Mouse (Mus musculus) hindbrain, embryonic 15.5 days (tissue): ENCODE results near the gene Gm7682. TPM values are rescaled to one million over a fixed set of nuclear protein-coding genes. Genes with fewer than 3 reads are reported as not detected.
"Not testable (repeated sequence)": the region's sequence is repeated elsewhere in the genome, so short reads cannot be mapped to it uniquely, and the experiment has no call there.

ENCODE experiments used
- ATAC-seq: fragments of 200-750 bp; cut with Nextera tagmentation; 2 replicates; pipeline ENCODE4 v1.8.0; 2017; ENCODE audit warnings: low read depth, moderate number of reproducible peaks, moderate TSS enrichment; ENCODE audit not compliant: low FRiP score
- H3K27ac ChIP-seq: fragments of 300-500 bp; sonication (generic); replicated peaks from 2 replicates; pipeline ENCODE4 v1.5.1; 2015; ENCODE audit warnings: mild to moderate bottlenecking, inconsistent platforms
- H3K27me3 ChIP-seq: fragments of 300-500 bp; sonication (generic); 2 replicates; pipeline ENCODE4 v1.6.1; 2015; ENCODE audit warnings: control low read depth, inconsistent platforms
- H3K36me3 ChIP-seq: fragments of 300-500 bp; sonication (generic); 2 replicates; pipeline ENCODE4 v1.6.1; 2015; ENCODE audit warnings: control low read depth, inconsistent platforms
- H3K4me1 ChIP-seq: fragments of 300-500 bp; sonication (generic); replicated peaks from 2 replicates; pipeline ENCODE4 v1.6.1; 2015; ENCODE audit warnings: control low read depth, inconsistent platforms
- H3K4me2 ChIP-seq: fragments of 300-500 bp; sonication (generic); 2 replicates; pipeline ENCODE4 v1.6.1; 2015; ENCODE audit warnings: moderate library complexity, mild to moderate bottlenecking, inconsistent platforms
- H3K4me3 ChIP-seq: fragments of 300-500 bp; sonication (generic); 2 replicates; pipeline ENCODE4 v1.5.1; 2015; ENCODE audit warnings: mild to moderate bottlenecking, inconsistent platforms
- H3K9ac ChIP-seq: fragments of 300-500 bp; sonication (generic); 2 replicates; pipeline ENCODE4 v1.6.1; 2015; ENCODE audit warnings: inconsistent platforms
- H3K9me3 ChIP-seq: fragments of 300-500 bp; sonication (generic); 2 replicates; pipeline ENCODE4 v1.6.1; 2016; ENCODE audit warnings: control low read depth, inconsistent platforms
- WGBS: fragments of 180-500 bp; shearing (Covaris S2); methylation state at CpG from one replicate; pipeline ENCODE4 v1.1.7; 2015; 5-methylcytosine and 5-hydroxymethylcytosine counted together
- polyA plus RNA-seq: library from polyadenylated mRNA; unstranded; fragments of >200 nt; fragmentation: Nextera tagmentation; extraction: Ambion mirVana; gene quantifications from 2 replicates; pipeline ENCODE4 v1.2.1, GENCODE M21; 2015

Gm7682 gene
- not detected in 2 replicates for polyA plus RNA-seq

DNA sequence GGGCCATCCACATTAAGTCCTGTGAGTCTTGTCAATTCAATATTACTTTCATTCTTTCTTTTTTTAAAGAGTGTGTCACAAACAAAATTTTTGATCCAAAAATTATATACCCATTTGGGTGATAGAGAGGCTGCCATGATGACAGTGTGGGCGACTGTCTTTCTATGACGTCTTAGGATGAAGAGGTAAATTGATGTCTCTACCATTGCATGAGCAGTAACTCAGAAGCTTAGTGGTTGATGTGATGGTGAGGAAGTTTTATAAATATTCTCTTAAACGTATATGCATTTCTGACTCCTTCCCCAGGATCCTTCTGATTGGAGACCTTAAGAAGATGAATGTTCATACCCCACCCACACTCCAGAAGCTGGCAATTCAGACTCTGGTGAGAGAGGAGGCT is at the start of gene Gm7682:
Gene Gm7682, plus strand, starts transcription at position 301 of the 400 bp plus-strand sequence.
- not testable (repeated sequence) for H3K4me2 ChIP-seq, H3K9ac ChIP-seq, H3K27me3 ChIP-seq, H3K36me3 ChIP-seq, H3K27ac ChIP-seq, H3K4me1 ChIP-seq, H3K4me3 ChIP-seq, ATAC-seq, H3K9me3 ChIP-seq
- WGBS, result no CpG with 5 or more reads among the region's 3 CpGs

Other genes with a start within 250 kb of the Gm7682 start
- not detected in 2 replicates for gene Gm3106, start 227.8 kb upstream of the Gm7682 start, polyA plus RNA-seq
- not detected in 2 replicates for gene A430089I19Rik, start 139.0 kb upstream of the Gm7682 start, polyA plus RNA-seq
- gene Gm6502, start 131.3 kb upstream of the Gm7682 start, polyA plus RNA-seq, result not detected in 2 replicates
- gene AA792892, start 106.0 kb upstream of the Gm7682 start, polyA plus RNA-seq, result not detected in 2 replicates
- gene Gm3139, start 80.5 kb downstream of the Gm7682 start, polyA plus RNA-seq, result not detected in 2 replicates
- not detected in 2 replicates for gene Gm3147, start 170.6 kb downstream of the Gm7682 start, polyA plus RNA-seq
- not detected in 2 replicates for gene Gm6509, start 178.2 kb downstream of the Gm7682 start, polyA plus RNA-seq
- gene Gm6205, start 202.6 kb downstream of the Gm7682 start, polyA plus RNA-seq, result not detected in 2 replicates